Mouse (Mus musculus): ENCODE results near the gene Cdc34.
"Not testable (repeated sequence)": the region's sequence is repeated elsewhere in the genome, so short reads cannot be mapped to it uniquely, and the experiment has no call there.

Cdc34 gene

GRCm38 (mm10) chr10:79696129-79696651 lies 14.2 kb downstream of the Cdc34 start:
- peak; percentile 63 for DNase-seq

GRCm38 (mm10) chr10:79697916-79698315 lies 15.9 kb downstream of the Cdc34 start:
- peak; percentile 50 for DNase-seq

- no peak for DNase-seq
Measured at GRCm38 (mm10) chr10:79698459-79698858, 16.5 kb downstream of the Cdc34 start.

GRCm38 (mm10) chr10:79700676-79701075 lies 18.7 kb downstream of the Cdc34 start:
- DNase-seq = no peak

- DNase-seq = peak; percentile 91
Measured at GRCm38 (mm10) chr10:79701443-79702129, 19.6 kb downstream of the Cdc34 start.

GRCm38 (mm10) chr10:79702970-79703369 lies 21.0 kb downstream of the Cdc34 start:
- not testable (repeated sequence) for DNase-seq

GRCm38 (mm10) chr10:79703541-79703940 lies 21.5 kb downstream of the Cdc34 start:
- no peak for DNase-seq

GRCm38 (mm10) chr10:79704065-79704969 lies 22.3 kb downstream of the Cdc34 start, which contains the start of gene Bsg:
Bsg (plus strand) TSS chr10:79704491.
- peak; percentile 99 for DNase-seq

GRCm38 (mm10) chr10:79704970-79705360 lies 23.0 kb downstream of the Cdc34 start:
- DNase-seq = no peak

GRCm38 (mm10) chr10:79705951-79706350 lies 24.0 kb downstream of the Cdc34 start:
- no peak for DNase-seq

- no peak for DNase-seq
Measured at GRCm38 (mm10) chr10:79706406-79707094, 24.6 kb downstream of the Cdc34 start.

GRCm38 (mm10) chr10:79707162-79707561 lies 25.2 kb downstream of the Cdc34 start:
- no peak for DNase-seq

- DNase-seq = no peak
Measured at GRCm38 (mm10) chr10:79707759-79708158, 25.8 kb downstream of the Cdc34 start.

GRCm38 (mm10) chr10:79708668-79709067 lies 26.7 kb downstream of the Cdc34 start:
- no peak for DNase-seq

- DNase-seq = no peak
Measured at GRCm38 (mm10) chr10:79709307-79709706, 27.3 kb downstream of the Cdc34 start.

GRCm38 (mm10) chr10:79712029-79712428 lies 30.0 kb downstream of the Cdc34 start:
- DNase-seq = peak; percentile 37

GRCm38 (mm10) chr10:79712499-79713126 lies 30.6 kb downstream of the Cdc34 start:
- DNase-seq = peak; percentile 88

- no peak for DNase-seq
Measured at GRCm38 (mm10) chr10:79713163-79713562, 31.2 kb downstream of the Cdc34 start.

- DNase-seq = no peak
Measured at GRCm38 (mm10) chr10:79714996-79715395, 33.0 kb downstream of the Cdc34 start.

GRCm38 (mm10) chr10:79716254-79716987 lies 34.4 kb downstream of the Cdc34 start, which contains the start of gene Hcn2:
Hcn2 (plus strand) TSS chr10:79716634.
- no peak for DNase-seq

- DNase-seq = no peak
Measured at GRCm38 (mm10) chr10:79716988-79717355, 35.0 kb downstream of the Cdc34 start.

All from lung, postnatal 36 days (tissue).